Mouse (Mus musculus) hindbrain, embryonic 15.5 days (tissue): ENCODE data around the gene Ovol1. TPM values are rescaled to one million over a fixed set of nuclear protein-coding genes. Genes with fewer than 3 reads are reported as not detected.

Experiments
- ATAC-seq: fragments of 200-750 bp; cut with Nextera tagmentation; 2 replicates; pipeline ENCODE4 v1.8.0; 2017; ENCODE audit warnings: low read depth, moderate number of reproducible peaks, moderate TSS enrichment; ENCODE audit not compliant: low FRiP score
- H3K27ac ChIP-seq: fragments of 300-500 bp; sonication (generic); replicated peaks from 2 replicates; pipeline ENCODE4 v1.5.1; 2015; ENCODE audit warnings: mild to moderate bottlenecking, inconsistent platforms
- H3K27me3 ChIP-seq: fragments of 300-500 bp; sonication (generic); 2 replicates; pipeline ENCODE4 v1.6.1; 2015; ENCODE audit warnings: control low read depth, inconsistent platforms
- H3K36me3 ChIP-seq: fragments of 300-500 bp; sonication (generic); 2 replicates; pipeline ENCODE4 v1.6.1; 2015; ENCODE audit warnings: control low read depth, inconsistent platforms
- H3K4me1 ChIP-seq: fragments of 300-500 bp; sonication (generic); replicated peaks from 2 replicates; pipeline ENCODE4 v1.6.1; 2015; ENCODE audit warnings: control low read depth, inconsistent platforms
- H3K4me2 ChIP-seq: fragments of 300-500 bp; sonication (generic); 2 replicates; pipeline ENCODE4 v1.6.1; 2015; ENCODE audit warnings: moderate library complexity, mild to moderate bottlenecking, inconsistent platforms
- H3K4me3 ChIP-seq: fragments of 300-500 bp; sonication (generic); 2 replicates; pipeline ENCODE4 v1.5.1; 2015; ENCODE audit warnings: mild to moderate bottlenecking, inconsistent platforms
- H3K9ac ChIP-seq: fragments of 300-500 bp; sonication (generic); 2 replicates; pipeline ENCODE4 v1.6.1; 2015; ENCODE audit warnings: inconsistent platforms
- H3K9me3 ChIP-seq: fragments of 300-500 bp; sonication (generic); 2 replicates; pipeline ENCODE4 v1.6.1; 2016; ENCODE audit warnings: control low read depth, inconsistent platforms
- WGBS: fragments of 180-500 bp; shearing (Covaris S2); methylation state at CpG from one replicate; pipeline ENCODE4 v1.1.7; 2015; 5-methylcytosine and 5-hydroxymethylcytosine counted together
- polyA plus RNA-seq: library from polyadenylated mRNA; unstranded; fragments of >200 nt; fragmentation: Nextera tagmentation; extraction: Ambion mirVana; gene quantifications from 2 replicates; pipeline ENCODE4 v1.2.1, GENCODE M21; 2015

The Ovol1 gene
- polyA plus RNA-seq, 1 experiment from 2014 or later: not detected

GRCm38 (mm10) chr19:5512091-5513004, 48.1 kb downstream of the Ovol1 start:
- Histone ChIP-seq H3K4me1 (peaks cover 30% of the 10 kb centered on the region), H3K36me3 (no peaks in the 10 kb centered on the region), H3K4me3 (no peak overlapping the region), H3K9me3 (no peaks in the 10 kb centered on the region), H3K9ac (no peak overlapping the region), H3K27me3 (no peaks in the 10 kb centered on the region), H3K27ac (no peak overlapping the region), H3K4me2 (peak overlapping the region; percentile 5)
- no peak for ATAC-seq
- WGBS: 78% methylated on average over 12 of the region's 12 CpGs

DNA sequence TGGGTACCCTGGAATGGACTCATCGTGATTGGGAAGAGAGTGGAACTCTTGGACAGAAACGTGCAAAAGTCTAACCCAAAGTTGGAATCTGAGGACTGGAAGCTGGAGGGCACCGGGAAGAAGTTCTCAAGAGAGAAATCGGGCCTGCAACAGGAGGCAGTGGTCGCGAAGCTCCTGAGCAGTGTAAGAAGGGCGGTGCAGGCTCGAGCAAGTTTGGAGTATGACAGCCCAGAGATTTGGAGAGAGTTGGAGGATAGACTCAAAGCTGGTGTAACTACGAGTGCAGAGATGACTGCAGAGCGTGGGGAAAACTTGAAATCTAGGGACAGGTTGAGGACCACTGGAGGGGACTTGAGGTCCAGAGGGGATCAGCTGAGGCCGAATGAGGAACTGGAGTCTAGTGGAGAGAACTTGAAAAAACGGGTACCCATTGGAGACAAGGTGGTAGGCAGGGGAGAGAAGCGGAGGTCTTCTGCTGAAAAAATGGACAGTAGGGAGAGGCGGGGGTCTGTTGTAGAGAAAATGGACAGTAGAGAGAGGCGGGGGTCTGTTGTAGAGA, 49.3 kb downstream of the Ovol1 start:
- no peak for ATAC-seq
- H3K9ac ChIP-seq: peak overlapping the region; percentile 45
- 53% methylated on average over 15 of the region's 15 CpGs for WGBS
- no peaks in the 10 kb centered on the region for H3K36me3 ChIP-seq
- H3K27me3 ChIP-seq: no peaks in the 10 kb centered on the region
- peak overlapping the region; percentile 77 for H3K27ac ChIP-seq
- H3K9me3 ChIP-seq: no peaks in the 10 kb centered on the region
- peak overlapping the region; percentile 87 for H3K4me2 ChIP-seq
- H3K4me3 ChIP-seq: peak overlapping the region; percentile 46
- peaks cover 30% of the 10 kb centered on the region for H3K4me1 ChIP-seq

- Histone ChIP-seq H3K9me3 (no peaks in the 10 kb centered on the region), H3K36me3 (no peaks in the 10 kb centered on the region), H3K4me2 (peak within 1 kb of the TSS; percentile 87), H3K27ac (peak within 1 kb of the TSS; percentile 77), H3K27me3 (no peaks in the 10 kb centered on the region), H3K4me3 (peak within 1 kb of the TSS; percentile 46), H3K9ac (peak within 1 kb of the TSS; percentile 68), H3K4me1 (peaks cover 30% of the 10 kb centered on the region)
- WGBS: 2% methylated on average over 46 of the region's 47 CpGs
- peak; percentile 100 for ATAC-seq
Observed at GRCm38 (mm10) chr19:5510031-5511026, 50.1 kb downstream of the Ovol1 start, which contains the start of gene Snx32. Gene Snx32, minus strand, starts transcription at chr19:5510538.

DNA sequence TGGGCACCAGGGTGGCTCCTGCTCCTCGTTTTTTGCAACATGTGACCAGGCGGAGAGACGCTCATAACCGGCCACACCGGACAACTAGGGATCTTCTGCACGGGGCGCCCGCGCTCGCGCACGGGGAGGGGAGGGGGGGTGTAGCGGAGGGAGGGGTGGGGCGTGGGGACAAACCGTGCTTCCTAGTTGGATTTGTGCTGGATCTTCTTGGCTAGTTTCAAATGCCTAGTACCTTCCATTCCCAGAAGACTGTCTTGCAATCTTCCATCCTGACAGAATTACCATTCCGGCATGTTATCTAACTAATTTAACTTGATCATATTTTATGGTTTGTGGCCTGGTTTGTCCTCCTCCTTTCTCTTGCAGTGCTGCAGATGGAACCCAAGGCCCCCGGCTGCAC, 56.8 kb downstream of the Ovol1 start, which contains the start of gene 1700020D05Rik:
1700020D05Rik (minus strand) TSS at position 101 of the 400 bp plus-strand sequence.
- WGBS: 54% methylated on average over 17 of the region's 17 CpGs
- Histone ChIP-seq H3K9ac (no peak within 1 kb of the TSS), H3K9me3 (no peaks in the 10 kb centered on the region), H3K27ac (no peak within 1 kb of the TSS), H3K4me3 (no peak within 1 kb of the TSS), H3K4me1 (no peaks in the 10 kb centered on the region; the same call in 1 of the 2 replicates), H3K27me3 (no peaks in the 10 kb centered on the region), H3K4me2 (no peak within 1 kb of the TSS), H3K36me3 (peaks cover 5% of the 10 kb centered on the region; the same call in 1 of the 2 replicates)
- ATAC-seq: no peak

DNA sequence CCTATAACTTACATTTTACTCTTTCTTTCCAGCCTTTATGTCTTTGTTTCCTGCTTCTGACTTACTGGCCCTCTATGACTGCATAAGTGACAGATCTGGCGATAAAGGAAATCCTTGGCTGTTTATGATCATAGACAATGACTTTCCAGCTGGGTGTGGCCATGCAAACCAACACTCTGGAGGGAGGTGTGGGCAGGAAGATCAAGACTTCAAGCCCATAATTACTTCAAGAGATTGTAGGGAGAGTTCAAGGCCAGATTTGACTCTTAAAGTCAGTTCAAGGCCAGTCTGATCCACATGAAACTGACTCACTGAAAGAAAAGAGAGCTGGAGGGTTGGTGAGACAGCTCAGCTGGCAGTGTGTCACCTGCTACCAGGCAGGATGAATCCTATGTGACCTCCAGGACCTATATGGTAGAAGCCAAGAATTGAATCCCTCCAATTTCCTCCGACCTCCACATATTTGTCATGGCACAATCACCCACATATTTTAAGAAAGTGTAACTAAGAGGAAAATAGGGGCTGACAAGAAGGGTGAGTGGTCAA, 60.0 kb downstream of the Ovol1 start:
- peaks cover 29% of the 10 kb centered on the region for H3K36me3 ChIP-seq
- H3K27me3 ChIP-seq: no peaks in the 10 kb centered on the region
- H3K9me3 ChIP-seq: no peaks in the 10 kb centered on the region
- no peak overlapping the region for H3K9ac ChIP-seq
- no peaks in the 10 kb centered on the region for H3K4me1 ChIP-seq
- H3K4me3 ChIP-seq: no peak overlapping the region
- ATAC-seq: no peak
- H3K27ac ChIP-seq: no peak overlapping the region
- H3K4me2 ChIP-seq: no peak overlapping the region
- 96% methylated on average over 2 of the region's 2 CpGs for WGBS

Other genes with a start within 250 kb of the Ovol1 start
- gene Catsper1, start 224.9 kb downstream of the Ovol1 start, polyA plus RNA-seq: not detected in 2 replicates
- 8.5 and 9.5 TPM in 2 replicates for gene Cst6, start 211.1 kb downstream of the Ovol1 start, polyA plus RNA-seq
- 40.7 and 43.3 TPM in 2 replicates for gene Eif1ad, start 193.9 kb downstream of the Ovol1 start, polyA plus RNA-seq
- gene Banf1, start 193.5 kb downstream of the Ovol1 start, polyA plus RNA-seq: 319 and 333 TPM in 2 replicates
- 68.2 and 77.1 TPM in 2 replicates for gene Sart1, start 171.9 kb downstream of the Ovol1 start, polyA plus RNA-seq
- gene Tsga10ip, start 158.1 kb downstream of the Ovol1 start, polyA plus RNA-seq: not detected in 2 replicates
- 301 and 311 TPM in 2 replicates for gene Drap1, start 135.7 kb downstream of the Ovol1 start, polyA plus RNA-seq
- gene AI837181, start 135.5 kb downstream of the Ovol1 start, polyA plus RNA-seq: 74.9 and 82.4 TPM in 2 replicates
- not detected in 2 replicates for gene Fosl1, start 113.1 kb downstream of the Ovol1 start, polyA plus RNA-seq
- 12.8 and 14.0 TPM in 2 replicates for gene Ccdc85b, start 102.8 kb downstream of the Ovol1 start, polyA plus RNA-seq
- 147 and 160 TPM in 2 replicates for gene Fibp, start 100.0 kb downstream of the Ovol1 start, polyA plus RNA-seq
- gene Ctsw, start 92.1 kb downstream of the Ovol1 start, polyA plus RNA-seq: 4.3 and 5.7 TPM in 2 replicates
- gene Efemp2, start 86.7 kb downstream of the Ovol1 start, polyA plus RNA-seq: 38.9 and 44.9 TPM in 2 replicates
- 49.2 TPM in 2 replicates for gene Mus81, start 72.2 kb downstream of the Ovol1 start, polyA plus RNA-seq
- 3,340 and 3,538 TPM in 2 replicates for gene Cfl1, start 70.2 kb downstream of the Ovol1 start, polyA plus RNA-seq
- gene 1700020D05Rik, start 56.9 kb downstream of the Ovol1 start, polyA plus RNA-seq: 0.26 and 0.44 TPM in 2 replicates
- 94.6 and 99.8 TPM in 2 replicates for gene Snx32, start 50.1 kb downstream of the Ovol1 start, polyA plus RNA-seq
- gene Ap5b1, start 7.4 kb upstream of the Ovol1 start, polyA plus RNA-seq: 3.1 and 3.7 TPM in 2 replicates
- gene Rnaseh2c, start 41.2 kb upstream of the Ovol1 start, polyA plus RNA-seq: 66.6 and 67.4 TPM in 2 replicates
- 67.2 and 69.2 TPM in 2 replicates for gene Kat5, start 49.6 kb upstream of the Ovol1 start, polyA plus RNA-seq
- 34.4 and 37.8 TPM in 2 replicates for gene Rela, start 76.8 kb upstream of the Ovol1 start, polyA plus RNA-seq
- 17.1 and 20.1 TPM in 2 replicates for gene Sipa1, start 103.1 kb upstream of the Ovol1 start, polyA plus RNA-seq
- gene Map3k11, start 128.1 kb upstream of the Ovol1 start, polyA plus RNA-seq: 12.3 and 13.4 TPM in 2 replicates
- gene Pcnx3, start 128.3 kb upstream of the Ovol1 start, polyA plus RNA-seq: 23.9 and 26.7 TPM in 2 replicates
- 0.14 and 0.30 TPM in 2 replicates for gene Kcnk7, start 143.7 kb upstream of the Ovol1 start, polyA plus RNA-seq
- 15.5 and 19.7 TPM in 2 replicates for gene Ehbp1l1, start 165.7 kb upstream of the Ovol1 start, polyA plus RNA-seq
- gene Fam89b, start 169.0 kb upstream of the Ovol1 start, polyA plus RNA-seq: 139 and 149 TPM in 2 replicates
- gene Ltbp3, start 180.3 kb upstream of the Ovol1 start, polyA plus RNA-seq: 15.2 and 17.2 TPM in 2 replicates
- 79.7 and 92.6 TPM in 2 replicates for gene Scyl1, start 210.8 kb upstream of the Ovol1 start, polyA plus RNA-seq